Mouse (Mus musculus): ENCODE data around the gene Ccdc162.

Gene Ccdc162

GRCm38 (mm10) chr10:41578541-41578940 lies 137.9 kb downstream of the Ccdc162 start:
- no peak for DNase-seq (ENCODE audit: low read depth, low spot score)

GRCm38 (mm10) chr10:41576328-41576833 lies 140.1 kb downstream of the Ccdc162 start:
- peak; percentile 28 for DNase-seq (ENCODE audit: low read depth, low spot score)

- peak; percentile 73 for DNase-seq (ENCODE audit: low read depth, low spot score)
Observed at GRCm38 (mm10) chr10:41575451-41576327, 140.7 kb downstream of the Ccdc162 start.

GRCm38 (mm10) chr10:41573190-41573589 lies 143.2 kb downstream of the Ccdc162 start:
- no peak for DNase-seq (ENCODE audit: low read depth, low spot score)

- no peak for DNase-seq (ENCODE audit: low read depth, low spot score)
Observed at GRCm38 (mm10) chr10:41572274-41572673, 144.2 kb downstream of the Ccdc162 start.

GRCm38 (mm10) chr10:41571065-41571464 lies 145.4 kb downstream of the Ccdc162 start:
- DNase-seq (ENCODE audit: low read depth, low spot score), result no peak

- peak; percentile 91 for DNase-seq (ENCODE audit: low read depth, low spot score)
Observed at GRCm38 (mm10) chr10:41568306-41568705, 148.1 kb downstream of the Ccdc162 start.

- DNase-seq (ENCODE audit: low read depth, low spot score), result peak; percentile 98
Observed at GRCm38 (mm10) chr10:41565141-41565540, 151.3 kb downstream of the Ccdc162 start.

GRCm38 (mm10) chr10:41561701-41562395 lies 154.6 kb downstream of the Ccdc162 start:
- DNase-seq (ENCODE audit: low read depth, low spot score), result peak; percentile 56

GRCm38 (mm10) chr10:41558401-41558800 lies 158.0 kb downstream of the Ccdc162 start:
- no peak for DNase-seq (ENCODE audit: low read depth, low spot score)

- no peak for DNase-seq (ENCODE audit: low read depth, low spot score)
Observed at GRCm38 (mm10) chr10:41555081-41555480, 161.4 kb downstream of the Ccdc162 start.

GRCm38 (mm10) chr10:41553711-41554110 lies 162.7 kb downstream of the Ccdc162 start:
- peak; percentile 58 for DNase-seq (ENCODE audit: low read depth, low spot score)

GRCm38 (mm10) chr10:41552847-41553589 lies 163.4 kb downstream of the Ccdc162 start:
- peak; percentile 75 for DNase-seq (ENCODE audit: low read depth, low spot score)

- DNase-seq (ENCODE audit: low read depth, low spot score), result no peak
Observed at GRCm38 (mm10) chr10:41552319-41552718, 164.1 kb downstream of the Ccdc162 start.

- DNase-seq (ENCODE audit: low read depth, low spot score), result peak; percentile 80
Observed at GRCm38 (mm10) chr10:41550711-41551110, 165.7 kb downstream of the Ccdc162 start.

- DNase-seq (ENCODE audit: low read depth, low spot score), result no peak
Observed at GRCm38 (mm10) chr10:41546396-41547165, 169.9 kb downstream of the Ccdc162 start.

- no peak for DNase-seq (ENCODE audit: low read depth, low spot score)
Observed at GRCm38 (mm10) chr10:41545224-41545755, 171.1 kb downstream of the Ccdc162 start.

- DNase-seq (ENCODE audit: low read depth, low spot score), result peak; percentile 40
Observed at GRCm38 (mm10) chr10:41544481-41545190, 171.8 kb downstream of the Ccdc162 start.

GRCm38 (mm10) chr10:41543844-41544243 lies 172.6 kb downstream of the Ccdc162 start:
- no peak for DNase-seq (ENCODE audit: low read depth, low spot score)

- DNase-seq (ENCODE audit: low read depth, low spot score), result no peak
Observed at GRCm38 (mm10) chr10:41543439-41543838, 173.0 kb downstream of the Ccdc162 start.

Data from 3T3-L1 (cell line).